Mouse (Mus musculus) liver, adult 2 months (tissue): ENCODE data around the gene Gm37419. TPM values are rescaled to one million over a fixed set of nuclear protein-coding genes. Genes with fewer than 3 reads are reported as not detected.
A peak's percentile ranks its signal among the peaks of the same experiment; 100 is the strongest.

ENCODE experiments used
- DNase-seq: peaks from one replicate; pipeline ENCODE4 v3.0.0-alpha.2; 2011; ENCODE audit warnings: low read depth, low spot score; ENCODE audit errors: extremely low read depth
- H3K27ac ChIP-seq: fragments of 200-500 bp; replicated peaks from 2 replicates; pipeline ENCODE4 v1.5.1; 2012; ENCODE audit warnings: low read depth, mild to moderate bottlenecking, control low read depth, inconsistent platforms, low read length; ENCODE audit not compliant: insufficient read depth
- H3K27me3 ChIP-seq: fragments of 200-500 bp; 2 replicates; pipeline ENCODE4 v1.6.1; 2012; ENCODE audit warnings: mild to moderate bottlenecking, moderate library complexity, low read length, inconsistent platforms; ENCODE audit not compliant: control insufficient read depth, insufficient read depth
- H3K36me3 ChIP-seq: fragments of 200-500 bp; 2 replicates; pipeline ENCODE4 v1.6.1; 2012; ENCODE audit warnings: low read length, inconsistent platforms; ENCODE audit not compliant: control insufficient read depth, insufficient read depth
- H3K4me1 ChIP-seq: fragments of 200-500 bp; 2 replicates; pipeline ENCODE4 v1.6.1; 2011; ENCODE audit warnings: low read length; ENCODE audit not compliant: control insufficient read depth, insufficient read depth
- H3K4me3 ChIP-seq: fragments of 200-500 bp; 2 replicates; pipeline ENCODE4 v1.5.1; 2011; ENCODE audit warnings: low read depth, mild to moderate bottlenecking, control low read depth, low read length, moderate library complexity; ENCODE audit not compliant: insufficient read depth
- H3K79me2 ChIP-seq: fragments of 200-500 bp; 2 replicates; pipeline ENCODE4 v1.6.1; 2012; ENCODE audit warnings: inconsistent platforms, mild to moderate bottlenecking, low read length, moderate library complexity; ENCODE audit not compliant: control insufficient read depth, insufficient read depth
- H3K9ac ChIP-seq: fragments of 200-500 bp; 2 replicates; pipeline ENCODE4 v1.6.1; 2012; ENCODE audit warnings: low read depth, mild to moderate bottlenecking, control low read depth, inconsistent platforms, low read length
- CTCF ChIP-seq: fragments of 200-500 bp; IDR thresholded peaks from 2 replicates; pipeline ENCODE4 v1.5.1; 2011; ENCODE audit warnings: low read depth, low read length, control low read depth
- POLR2A ChIP-seq: fragments of 200-500 bp; IDR thresholded peaks from 2 replicates; pipeline ENCODE4 v1.6.1; 2011; ENCODE audit warnings: low read length, control low read depth; ENCODE audit not compliant: insufficient read depth; ENCODE audit errors: extremely low read depth
- WGBS: fragments of 180-500 bp; shearing (Covaris S2); methylation state at CpG from one replicate; pipeline ENCODE4 v1.1.7; 2018; 5-methylcytosine and 5-hydroxymethylcytosine counted together
- polyA plus RNA-seq: library from polyadenylated mRNA; depleted of rRNA; stranded (reverse); fragments of >200 nt; gene quantifications from 2 replicates; pipeline ENCODE4 v1.2.3, GENCODE M21; 2012
- total RNA-seq: library from RNA; depleted of rRNA; stranded (reverse); fragments of >200 nt; gene quantifications from 2 replicates; pipeline ENCODE4 v1.2.3, GENCODE M21; 2014

The Gm37419 gene
- total and polyA plus RNA-seq, 2 experiments: not detected

- 65% methylated on average over 1 of the region's 1 CpGs for WGBS
- TF ChIP-seq CTCF: no peak
- no peak for TF ChIP-seq POLR2A
Observed at GRCm38 (mm10) chr16:24021722-24022121, 33.4 kb downstream of the Gm37419 start.

GRCm38 (mm10) chr16:24022605-24023004, 34.3 kb downstream of the Gm37419 start:
- no peak overlapping the region for H3K27ac ChIP-seq
- TF ChIP-seq CTCF (no peak), POLR2A (no peak)
- no peaks in the 10 kb centered on the region for H3K36me3 ChIP-seq
- H3K27me3 ChIP-seq: no peaks in the 10 kb centered on the region
- H3K4me3 ChIP-seq: no peak overlapping the region
- H3K79me2 ChIP-seq: no peaks in the 10 kb centered on the region
- no peaks in the 10 kb centered on the region for H3K4me1 ChIP-seq
- no peak for DNase-seq
- WGBS: 92% methylated on average over 4 of the region's 4 CpGs
- H3K9ac ChIP-seq: no peak overlapping the region

More at GRCm38 (mm10) chr16:24021722-24022121, 33.4 kb downstream of the Gm37419 start:
- Histone ChIP-seq H3K27ac (no peak overlapping the region), H3K4me1 (no peaks in the 10 kb centered on the region), H3K79me2 (no peaks in the 10 kb centered on the region), H3K9ac (no peak overlapping the region), H3K27me3 (no peaks in the 10 kb centered on the region), H3K4me3 (no peak overlapping the region), H3K36me3 (no peaks in the 10 kb centered on the region)
- DNase-seq: no peak

- H3K79me2 ChIP-seq: no peaks in the 10 kb centered on the region
- H3K9ac ChIP-seq: no peak overlapping the region
- no peak for DNase-seq
- no peaks in the 10 kb centered on the region for H3K4me1 ChIP-seq
- H3K27me3 ChIP-seq: no peaks in the 10 kb centered on the region
- no peaks in the 10 kb centered on the region for H3K36me3 ChIP-seq
- H3K4me3 ChIP-seq: no peak overlapping the region
- no peak for TF ChIP-seq CTCF
- WGBS: 78% methylated on average over 7 of the region's 7 CpGs
- H3K27ac ChIP-seq: no peak overlapping the region
Observed at GRCm38 (mm10) chr16:24025442-24025841, 37.2 kb downstream of the Gm37419 start.

- no peak for DNase-seq
- Histone ChIP-seq H3K79me2 (no peaks in the 10 kb centered on the region), H3K27me3 (no peaks in the 10 kb centered on the region), H3K27ac (no peak overlapping the region), H3K4me3 (no peak overlapping the region), H3K9ac (no peak overlapping the region), H3K36me3 (no peaks in the 10 kb centered on the region), H3K4me1 (peaks cover 9% of the 10 kb centered on the region)
- WGBS: 69% methylated on average over 2 of the region's 2 CpGs
- TF ChIP-seq CTCF (no peak), POLR2A (no peak)
Observed at GRCm38 (mm10) chr16:24029965-24030672, 41.8 kb downstream of the Gm37419 start.

- Histone ChIP-seq H3K27ac (no peak overlapping the region), H3K4me3 (no peak overlapping the region), H3K27me3 (no peaks in the 10 kb centered on the region), H3K4me1 (peaks cover 9% of the 10 kb centered on the region), H3K9ac (no peak overlapping the region), H3K36me3 (no peaks in the 10 kb centered on the region), H3K79me2 (no peaks in the 10 kb centered on the region)
- DNase-seq: no peak
- WGBS: 97% methylated on average over 5 of the region's 5 CpGs
- TF ChIP-seq CTCF: no peak
Observed at GRCm38 (mm10) chr16:24033259-24033658, 45.0 kb downstream of the Gm37419 start.

GRCm38 (mm10) chr16:24034450-24034849, 46.2 kb downstream of the Gm37419 start:
- DNase-seq: peak; percentile 87
- no peak for TF ChIP-seq CTCF
- no peak for TF ChIP-seq POLR2A
- WGBS: 14% methylated on average over 2 of the region's 2 CpGs
- no peaks in the 10 kb centered on the region for H3K36me3 ChIP-seq
- no peaks in the 10 kb centered on the region for H3K27me3 ChIP-seq
- no peaks in the 10 kb centered on the region for H3K79me2 ChIP-seq
- no peak overlapping the region for H3K4me3 ChIP-seq
- H3K27ac ChIP-seq: peak overlapping the region; percentile 88
- H3K4me1 ChIP-seq: peaks cover 11% of the 10 kb centered on the region
- H3K9ac ChIP-seq: 0 out of 2 replicates have a peak overlapping the region, but pooled peaks have one; percentile 8
